Mouse (Mus musculus): ENCODE data around the gene Psma1. TPM values are rescaled to one million over a fixed set of nuclear protein-coding genes. Genes with fewer than 3 reads are reported as not detected.
A peak's percentile ranks its signal among the peaks of the same experiment; 100 is the strongest.

Psma1 gene
- total RNA-seq (2021): 100 to 1,000 TPM; 134 to 146 TPM

DNA sequence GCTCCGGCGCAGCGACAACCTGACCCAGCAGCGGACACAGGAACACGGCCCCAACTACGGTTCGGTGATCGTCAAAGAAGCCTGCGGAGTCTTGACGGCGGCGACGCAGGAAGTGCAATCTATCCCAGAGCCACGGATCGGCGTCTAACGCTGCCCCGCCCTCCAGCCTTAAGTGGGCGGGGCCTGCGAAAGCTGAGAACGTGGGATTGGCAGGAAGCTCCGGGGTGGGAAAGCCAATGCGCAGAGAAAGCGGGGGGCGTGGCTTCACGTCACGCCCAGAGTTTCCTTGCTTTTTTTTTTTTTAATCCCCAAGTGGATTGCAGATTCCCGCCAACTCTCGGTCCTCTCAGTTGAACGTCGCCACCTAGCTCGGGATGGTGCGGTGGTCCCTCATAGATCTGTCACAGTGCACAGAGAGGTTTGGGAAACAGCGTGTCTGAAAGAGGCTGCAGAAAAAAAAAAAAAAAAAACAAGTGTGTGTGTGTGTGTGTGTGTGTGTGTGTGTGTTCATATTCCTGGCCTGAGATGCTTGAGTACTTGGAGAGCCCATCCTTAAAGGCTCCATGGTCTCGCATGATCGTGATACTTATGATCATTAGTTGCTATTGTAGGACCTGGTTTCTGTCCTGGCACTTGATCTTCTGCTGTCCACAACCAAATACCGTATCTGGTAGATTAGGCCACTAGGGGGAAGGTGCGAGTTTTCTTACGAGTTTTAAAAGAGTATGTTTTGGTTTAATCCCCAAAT, at the start of gene Psma1:
Gene Psma1 (minus strand): TSS at position 114 of the 748 bp plus-strand sequence.
- DNase-seq (ENCODE audit: low spot score): peak; percentile 91
- intact Hi-C loops (cut with DNase I): loop anchor here (5.0 to 10.0 kb wide), 2 partner anchors 141 to 219 kb away; partner anchors contain the start of gene Pde3b

GRCm38 (mm10) chr7:114323527-114323926, 47.6 kb upstream of the Psma1 start:
- intact Hi-C loops (cut with DNase I): no loop called here
- no peak for DNase-seq (ENCODE audit: low spot score)

DNA sequence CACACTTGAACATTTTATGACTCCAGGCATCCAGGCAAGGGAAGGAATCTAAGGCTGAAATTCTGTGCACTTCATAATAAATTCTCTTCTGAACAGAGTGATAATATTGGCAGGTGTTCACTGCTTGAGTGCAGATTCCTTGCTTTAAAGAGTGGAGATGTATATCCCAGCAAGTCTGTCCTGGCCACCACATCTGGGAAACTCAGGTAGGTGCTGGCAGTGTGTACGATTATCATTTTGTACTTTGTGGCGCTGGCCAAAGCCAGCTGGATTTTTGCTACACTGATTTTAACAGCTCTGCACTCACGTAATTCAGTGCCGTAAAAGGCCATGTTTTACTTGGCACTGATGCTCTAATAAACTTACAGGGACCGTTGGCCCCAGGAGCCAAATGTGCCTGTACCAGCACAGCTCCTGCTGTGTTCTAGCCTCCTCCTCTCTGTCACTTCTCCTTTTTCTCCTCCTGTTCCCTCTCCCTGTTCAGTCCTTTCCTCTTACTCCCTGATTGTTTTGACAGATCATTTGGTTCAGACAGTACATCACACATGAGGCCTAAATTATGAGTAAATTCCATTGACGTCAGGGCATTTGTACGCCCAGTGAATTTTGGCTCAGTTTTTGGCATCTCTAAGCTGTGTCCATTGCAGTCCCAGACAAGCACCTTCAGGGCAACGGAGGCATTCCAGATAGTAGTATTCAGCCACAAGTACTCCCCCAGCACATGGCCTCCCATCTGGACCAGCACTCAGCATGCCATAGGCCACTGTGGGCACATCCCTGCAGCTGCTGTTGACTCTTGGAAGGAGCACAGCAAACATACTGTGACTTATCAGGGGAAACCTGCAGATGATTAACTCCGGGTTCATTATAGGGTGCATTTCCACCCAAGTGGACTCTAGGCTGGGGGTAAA, 46.9 kb upstream of the Psma1 start:
- intact Hi-C loops (cut with DNase I): no loop called here
- DNase-seq (ENCODE audit: low spot score): peak; percentile 21

DNA sequence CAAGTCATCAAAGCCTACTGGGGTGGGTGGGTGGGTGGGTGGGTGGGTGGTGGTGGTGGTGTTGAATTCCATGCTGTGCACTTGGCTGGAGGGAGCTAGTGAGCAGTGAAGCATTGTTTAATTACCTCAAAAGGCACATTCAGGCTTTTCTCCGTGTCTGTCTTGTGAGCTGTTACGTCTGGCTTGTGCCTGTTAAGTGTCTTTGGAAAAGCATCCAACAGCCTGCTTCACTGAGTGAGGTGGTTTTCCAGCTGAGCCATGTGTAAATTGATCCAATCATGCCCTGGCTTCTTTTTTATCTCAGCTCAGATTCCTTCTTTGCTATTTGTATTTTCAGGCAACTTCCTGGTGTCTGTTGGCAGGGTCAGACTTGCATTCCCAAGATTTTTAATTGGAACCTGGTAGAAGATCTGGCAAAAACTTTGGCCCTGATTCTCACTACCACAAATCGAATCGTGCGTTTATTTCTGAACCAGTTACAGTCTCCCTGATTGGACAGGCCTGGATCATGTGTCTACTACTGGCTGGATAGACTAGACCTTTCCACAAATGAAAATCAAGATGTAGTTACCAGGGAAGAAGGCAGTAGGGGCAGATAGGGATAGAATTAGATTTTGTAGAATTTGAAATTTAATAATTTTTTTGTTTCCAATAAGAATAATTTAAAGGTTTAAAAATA, 45.9 kb upstream of the Psma1 start:
- intact Hi-C loops (cut with DNase I): no loop called here
- no peak for DNase-seq (ENCODE audit: low spot score)

DNA sequence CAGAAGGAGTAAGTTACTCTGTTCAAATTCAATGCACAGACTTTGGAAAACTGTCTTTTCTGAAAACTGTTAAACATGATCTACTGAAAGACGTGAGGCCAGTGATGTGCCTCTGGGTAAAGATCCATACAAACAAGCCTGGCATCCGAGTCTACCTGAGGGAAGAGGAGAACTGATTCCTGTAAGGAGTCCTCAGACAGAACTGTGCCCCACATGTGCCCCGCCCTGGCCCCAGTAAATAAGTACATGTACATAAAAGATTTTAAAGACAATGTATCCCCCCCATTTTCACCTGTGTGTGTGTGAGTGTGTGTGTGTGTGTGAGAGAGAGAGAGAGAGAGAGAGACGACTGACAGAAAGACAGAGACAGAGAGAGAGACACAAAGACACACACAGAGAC, 42.0 kb upstream of the Psma1 start:
- intact Hi-C loops (cut with DNase I): loop anchor here (5.0 kb wide), 1 partner anchor 36 kb away; no protein-coding TSS in a partner anchor
- DNase-seq (ENCODE audit: low spot score): no peak

DNA sequence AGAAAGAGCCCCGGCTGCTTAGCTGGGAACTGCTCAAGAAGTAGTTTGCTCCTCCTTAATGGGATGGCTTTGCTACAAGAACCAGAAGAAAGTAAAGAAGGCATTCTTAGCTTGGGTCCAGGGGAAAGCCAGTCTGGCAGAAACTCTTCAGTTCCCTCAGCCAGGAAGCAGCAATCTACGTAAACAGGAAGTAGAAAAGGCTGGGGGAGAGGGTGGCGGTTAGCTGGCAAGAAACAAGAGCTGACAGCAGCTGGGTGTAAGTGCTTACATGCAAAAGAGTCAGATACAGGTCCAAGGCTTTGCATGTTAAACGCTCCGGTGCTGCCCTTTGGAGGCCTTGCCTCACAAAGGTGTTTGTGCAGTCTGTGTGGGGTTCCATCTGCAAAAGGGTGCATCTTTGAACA, 41.5 kb upstream of the Psma1 start:
- DNase-seq (ENCODE audit: low spot score): peak; percentile 54
- intact Hi-C loops (cut with DNase I): loop anchor here (5.0 kb wide), 1 partner anchor 35 kb away; no protein-coding TSS in a partner anchor

GRCm38 (mm10) chr7:114316361-114316871, 40.5 kb upstream of the Psma1 start:
- intact Hi-C loops (cut with DNase I): loop anchor here (5.0 kb wide), 1 partner anchor 34 kb away; no protein-coding TSS in a partner anchor
- no peak for DNase-seq (ENCODE audit: low spot score)

- intact Hi-C loops (cut with DNase I): no loop called here
- DNase-seq (ENCODE audit: low spot score): no peak
Measured at GRCm38 (mm10) chr7:114311209-114311608, 35.3 kb upstream of the Psma1 start.

DNA sequence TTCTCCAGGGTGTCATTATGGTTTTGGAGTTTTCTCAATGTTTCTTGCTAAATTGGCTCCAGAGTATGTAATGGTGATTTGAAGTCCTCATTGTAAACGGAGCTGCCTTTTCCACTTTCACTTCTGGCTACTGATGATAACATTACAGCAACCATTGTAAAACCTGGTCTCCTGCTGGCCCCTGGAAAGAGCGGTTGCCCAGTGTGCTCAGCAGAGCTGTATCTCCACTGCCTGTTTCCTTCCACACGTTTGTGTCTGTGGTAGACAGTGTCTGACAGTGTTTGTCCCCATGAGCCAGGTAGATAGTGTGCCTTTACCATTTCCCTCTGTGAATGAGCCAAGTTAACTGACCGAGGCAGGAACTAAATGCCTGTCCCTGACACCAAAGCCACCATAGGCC, 33.1 kb upstream of the Psma1 start:
- intact Hi-C loops (cut with DNase I): no loop called here
- DNase-seq (ENCODE audit: low spot score): no peak

- no peak for DNase-seq (ENCODE audit: low spot score)
- intact Hi-C loops (cut with DNase I): no loop called here
Measured at GRCm38 (mm10) chr7:114301293-114301782, 25.4 kb upstream of the Psma1 start.

GRCm38 (mm10) chr7:114300782-114301181, 24.9 kb upstream of the Psma1 start:
- intact Hi-C loops (cut with DNase I): no loop called here
- DNase-seq (ENCODE audit: low spot score): no peak

- intact Hi-C loops (cut with DNase I): loop anchor here (10.0 kb wide), 1 partner anchor 276 kb away; no protein-coding TSS in a partner anchor
- no peak for DNase-seq (ENCODE audit: low spot score)
Measured at GRCm38 (mm10) chr7:114299247-114299646, 23.3 kb upstream of the Psma1 start.

DNA sequence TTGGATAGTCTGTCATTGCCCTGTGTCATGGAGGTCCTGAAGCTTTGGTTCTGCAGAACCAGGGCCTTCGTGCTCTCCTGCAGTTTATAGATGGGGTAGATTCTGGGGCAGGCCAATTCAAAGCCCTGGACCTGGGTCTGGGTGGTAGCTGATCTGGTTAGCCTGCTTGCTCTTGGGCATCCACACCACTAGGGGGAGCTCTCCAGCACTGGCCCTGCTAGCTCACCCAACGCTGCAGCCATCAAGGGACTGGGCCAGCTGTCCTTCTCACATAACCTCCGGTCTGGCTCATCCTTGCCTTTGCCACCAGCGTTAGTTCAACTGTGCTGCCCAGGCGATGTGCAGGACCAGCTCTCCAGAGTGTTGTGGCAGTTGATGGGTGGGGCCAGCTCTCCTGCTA, 18.8 kb upstream of the Psma1 start:
- intact Hi-C loops (cut with DNase I): loop anchor here (5.0 to 10.0 kb wide), 2 partner anchors 123 to 280 kb away; partner anchors contain the start of gene Pde3b
- DNase-seq (ENCODE audit: low spot score): no peak

- intact Hi-C loops (cut with DNase I): loop anchor here (5.0 to 10.0 kb wide), 2 partner anchors 123 to 281 kb away; partner anchors contain the start of gene Pde3b
- DNase-seq (ENCODE audit: low spot score): no peak
Measured at GRCm38 (mm10) chr7:114293903-114294302, 18.0 kb upstream of the Psma1 start.

DNA sequence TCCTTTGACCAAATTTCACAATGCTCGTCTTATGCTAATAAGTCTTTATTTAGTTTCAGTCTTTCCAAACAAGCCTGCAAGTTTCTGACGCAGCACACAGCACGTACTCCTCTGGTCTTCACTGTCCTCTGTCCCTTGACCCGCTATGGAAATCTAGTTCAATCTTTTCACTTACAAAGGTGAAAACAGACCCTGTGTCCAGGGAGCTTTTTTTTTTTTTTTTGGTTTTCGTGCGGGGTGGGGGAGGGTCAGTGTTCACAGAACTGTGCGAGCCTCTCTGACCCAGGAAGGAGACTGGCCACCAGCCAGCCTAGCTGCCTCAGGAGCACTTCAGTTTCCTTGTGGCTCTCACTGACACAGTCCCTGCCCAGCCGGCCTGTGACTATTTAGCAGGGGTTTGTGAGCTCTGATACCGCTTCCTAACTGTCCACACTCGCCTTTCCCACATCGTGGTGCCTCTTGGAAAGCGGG, 16.6 kb upstream of the Psma1 start:
- intact Hi-C loops (cut with DNase I): loop anchor here (5.0 to 10.0 kb wide), 2 partner anchors 125 to 282 kb away; partner anchors contain the start of gene Pde3b

DNA sequence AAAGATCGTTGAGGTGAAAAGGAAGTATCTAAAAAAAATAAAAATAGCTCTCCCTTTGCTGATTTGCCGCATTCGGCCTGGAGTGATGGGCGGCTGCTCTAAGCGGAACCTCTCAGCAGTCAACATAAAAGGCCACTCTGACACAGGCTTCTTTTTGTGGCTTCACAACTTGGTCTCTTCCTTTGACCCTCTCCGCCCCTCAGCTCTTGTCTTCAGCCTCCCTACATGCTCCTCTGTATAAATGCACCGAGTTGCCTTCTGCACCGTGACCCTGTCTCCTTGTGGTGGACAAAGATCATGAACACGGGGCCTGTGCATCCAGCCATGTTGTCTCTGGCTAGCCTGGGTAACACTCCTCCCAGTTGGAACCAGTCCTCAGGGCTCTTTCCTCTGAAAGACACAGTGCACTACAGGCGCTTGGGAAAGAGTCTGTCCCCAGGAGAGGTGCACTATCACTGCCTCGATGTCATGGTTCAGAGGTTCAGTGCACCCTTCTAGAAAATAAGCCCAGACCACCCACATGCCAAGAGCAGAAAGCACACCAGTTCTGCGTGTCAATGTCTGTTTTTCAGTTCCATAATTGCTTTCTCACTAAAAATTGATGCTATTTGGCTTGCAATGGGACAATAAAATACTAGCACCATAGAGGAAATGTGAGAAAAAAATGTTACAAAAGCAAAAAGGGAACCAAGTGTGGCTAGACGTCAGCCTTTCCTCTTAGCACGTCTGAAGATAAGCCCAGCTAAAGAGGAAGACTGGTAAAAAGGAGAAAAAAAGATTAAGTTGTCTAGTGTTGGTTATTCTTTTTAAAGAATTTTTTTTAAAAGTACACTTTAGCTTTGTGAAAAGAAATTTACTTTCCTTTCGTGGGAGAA, 15.8 kb upstream of the Psma1 start:
- intact Hi-C loops (cut with DNase I): loop anchor here (5.0 to 10.0 kb wide), 2 partner anchors 126 to 283 kb away; partner anchors contain the start of gene Pde3b
- no peak for DNase-seq (ENCODE audit: low spot score)

More for the DNA sequence above, 16.6 kb upstream of the Psma1 start:
- peak; percentile 59 for DNase-seq (ENCODE audit: low spot score)

DNA sequence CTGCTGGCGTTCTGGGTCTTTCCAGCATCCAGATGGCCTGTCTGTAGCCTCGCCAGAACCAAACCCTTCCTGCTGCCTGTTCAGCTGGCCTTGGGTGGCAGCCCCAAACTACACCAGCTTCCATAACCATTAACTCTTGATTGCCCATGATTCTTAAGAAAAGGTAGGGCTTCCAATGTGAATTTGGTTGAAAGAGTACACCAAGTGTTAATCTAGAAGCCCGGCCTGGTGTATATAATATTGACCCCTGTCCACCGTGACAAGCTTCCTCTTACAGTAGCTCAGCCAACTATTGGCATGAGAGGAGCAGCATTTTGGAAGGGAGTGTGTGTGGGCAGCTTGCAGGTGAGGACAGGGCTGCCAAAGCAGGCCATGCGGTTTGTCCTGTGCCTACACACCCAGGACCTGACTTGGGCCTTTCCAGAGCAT, 14.2 kb upstream of the Psma1 start:
- intact Hi-C loops (cut with DNase I): loop anchor here (5.0 to 10.0 kb wide), 2 partner anchors 127 to 285 kb away; partner anchors contain the start of gene Pde3b
- DNase-seq (ENCODE audit: low spot score): no peak

- intact Hi-C loops (cut with DNase I): loop anchor here (5.0 kb wide), 1 partner anchor 33 kb away; no protein-coding TSS in a partner anchor
Measured at GRCm38 (mm10) chr7:114284296-114284910, 8.5 kb upstream of the Psma1 start.

More at GRCm38 (mm10) chr7:114284296-114284910, 8.5 kb upstream of the Psma1 start:
- no peak for DNase-seq (ENCODE audit: low spot score)
